Mouse (Mus musculus) midbrain, embryonic 15.5 days (tissue): ENCODE measurements around the gene C130073F10Rik. TPM values are rescaled to one million over a fixed set of nuclear protein-coding genes. Genes with fewer than 3 reads are reported as not detected.
"Not testable (repeated sequence)": the region's sequence is repeated elsewhere in the genome, so short reads cannot be mapped to it uniquely, and the experiment has no call there.

Experiments
- ATAC-seq: fragments of 200-750 bp; cut with Nextera tagmentation; replicated peaks from 2 replicates; pipeline ENCODE4 v1.8.0; 2017; ENCODE audit warnings: moderate TSS enrichment
- H3K27ac ChIP-seq: fragments of 300-500 bp; sonication (generic); 2 replicates; pipeline ENCODE4 v1.5.1; 2015; ENCODE audit warnings: mild to moderate bottlenecking, inconsistent platforms
- H3K27me3 ChIP-seq: fragments of 300-500 bp; sonication (generic); replicated peaks from 2 replicates; pipeline ENCODE4 v1.6.1; 2015; ENCODE audit warnings: inconsistent platforms
- H3K36me3 ChIP-seq: fragments of 300-500 bp; sonication (generic); replicated peaks from 2 replicates; pipeline ENCODE4 v1.6.1; 2015; ENCODE audit warnings: inconsistent platforms
- H3K4me1 ChIP-seq: fragments of 300-500 bp; sonication (generic); 2 replicates; pipeline ENCODE4 v1.6.1; 2015; ENCODE audit warnings: inconsistent platforms
- H3K4me2 ChIP-seq: fragments of 300-500 bp; sonication (generic); 2 replicates; pipeline ENCODE4 v1.6.1; 2015; ENCODE audit warnings: inconsistent platforms, mild to moderate bottlenecking, moderate library complexity
- H3K4me3 ChIP-seq: fragments of 300-500 bp; sonication (generic); 2 replicates; pipeline ENCODE4 v1.5.1; 2015; ENCODE audit warnings: mild to moderate bottlenecking, inconsistent platforms
- H3K9ac ChIP-seq: fragments of 300-500 bp; sonication (generic); 2 replicates; pipeline ENCODE4 v1.6.1; 2015; ENCODE audit warnings: mild to moderate bottlenecking, inconsistent platforms
- H3K9me3 ChIP-seq: fragments of 300-500 bp; sonication (generic); 2 replicates; pipeline ENCODE4 v1.6.1; 2016; ENCODE audit warnings: inconsistent platforms
- WGBS: fragments of 180-500 bp; shearing (Covaris S2); methylation state at CpG from one replicate; pipeline ENCODE4 v1.1.7; 2015; ENCODE audit warnings: mixed read lengths; 5-methylcytosine and 5-hydroxymethylcytosine counted together
- polyA plus RNA-seq: library from polyadenylated mRNA; unstranded; fragments of >200 nt; fragmentation: Nextera tagmentation; extraction: Ambion mirVana; gene quantifications from 2 replicates; pipeline ENCODE4 v1.2.1, GENCODE M21; 2015

The C130073F10Rik gene
- polyA plus RNA-seq = not detected in 2 replicates

DNA sequence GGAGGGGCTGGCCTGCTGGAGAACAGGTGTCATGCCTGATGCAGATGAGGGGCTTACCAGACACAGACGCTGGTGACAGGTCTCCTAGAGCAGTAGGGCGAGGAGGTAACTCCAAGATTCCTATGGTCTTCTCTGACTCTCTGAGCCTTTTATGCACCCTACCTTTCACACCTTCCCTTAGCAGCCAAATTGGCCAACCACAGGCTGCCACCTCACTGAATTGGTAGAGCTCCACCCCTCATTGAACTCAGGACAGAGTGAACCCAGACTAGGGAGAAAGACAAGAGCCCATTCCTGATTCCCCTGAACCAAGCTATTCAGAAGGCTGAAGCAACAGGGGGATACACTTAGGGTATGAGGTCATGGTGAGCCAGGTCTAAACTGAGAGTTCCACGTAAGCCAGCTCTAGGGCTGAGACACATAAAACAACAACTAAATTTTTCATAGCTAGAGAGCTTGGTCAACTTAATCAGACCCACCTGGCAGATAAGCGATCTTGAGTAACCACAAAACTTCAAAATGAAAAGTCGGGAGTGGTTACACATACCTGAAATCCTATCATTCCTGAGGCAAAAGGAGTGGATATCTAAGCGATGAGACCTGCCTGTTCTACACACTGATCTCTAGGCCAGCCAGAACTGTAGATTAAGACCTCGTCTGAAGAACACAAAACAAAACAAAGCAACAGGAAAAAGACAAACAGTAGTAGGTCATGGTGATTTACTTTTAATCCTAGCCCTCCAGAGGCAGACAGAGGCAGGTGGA is at the start of gene C130073F10Rik:
Gene C130073F10Rik, minus strand, starts transcription at position 134 of the 765 bp plus-strand sequence.
- Histone ChIP-seq H3K9ac (no peak within 1 kb of the TSS), H3K4me2 (no peak within 1 kb of the TSS), H3K27me3 (no peaks in the 10 kb centered on the region), H3K9me3 (no peaks in the 10 kb centered on the region), H3K4me3 (no peak within 1 kb of the TSS), H3K36me3 (no peaks in the 10 kb centered on the region), H3K27ac (no peak within 1 kb of the TSS), H3K4me1 (no peaks in the 10 kb centered on the region)
- 86% methylated on average over 7 of the region's 7 CpGs for WGBS
- ATAC-seq = no peak

DNA sequence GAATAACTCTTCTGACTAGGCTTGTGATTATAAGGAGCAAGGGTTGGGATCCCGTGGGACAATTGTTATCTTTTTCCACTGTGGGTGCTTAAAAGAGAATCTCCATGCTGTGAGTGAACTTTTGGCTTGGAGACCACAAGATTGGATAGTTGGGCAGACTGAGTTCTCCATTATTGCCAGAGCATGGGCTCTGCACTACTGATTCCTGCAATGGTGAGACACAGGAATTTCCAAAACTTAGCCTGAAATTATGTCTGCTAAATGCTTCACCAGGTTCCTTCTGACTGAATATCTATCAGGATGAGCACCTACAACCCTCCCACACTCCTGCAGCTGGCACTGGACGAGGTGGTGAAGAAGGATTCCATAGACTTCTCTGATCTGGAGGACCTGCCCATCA is 46.5 kb upstream of the C130073F10Rik start, which contains the start of gene Gm12794:
Gene Gm12794, plus strand, starts transcription at position 301 of the 400 bp plus-strand sequence.
- not testable (repeated sequence) for H3K9ac ChIP-seq, H3K9me3 ChIP-seq, H3K4me2 ChIP-seq, ATAC-seq, H3K36me3 ChIP-seq, H3K27ac ChIP-seq, H3K27me3 ChIP-seq, H3K4me3 ChIP-seq, H3K4me1 ChIP-seq
- WGBS = 80% methylated on average over 2 of the region's 2 CpGs

DNA sequence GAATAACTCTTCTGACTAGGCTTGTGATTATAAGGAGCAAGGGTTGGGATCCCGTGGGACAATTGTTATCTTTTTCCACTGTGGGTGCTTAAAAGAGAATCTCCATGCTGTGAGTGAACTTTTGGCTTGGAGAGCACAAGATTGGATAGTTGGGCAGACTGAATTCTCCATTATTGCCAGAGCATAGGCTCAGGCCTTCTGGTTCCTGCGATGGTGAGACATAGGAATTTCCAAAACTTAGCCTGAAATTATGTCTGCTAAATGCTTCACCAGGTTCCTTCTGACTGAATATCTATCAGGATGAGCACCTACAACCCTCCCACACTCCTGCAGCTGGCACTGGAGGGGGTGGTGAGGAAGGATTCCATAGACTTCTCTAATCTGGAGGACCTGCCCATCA is 15.2 kb upstream of the C130073F10Rik start, which contains the start of gene Gm12800:
Gene Gm12800, plus strand, starts transcription at position 301 of the 400 bp plus-strand sequence.
- H3K4me2 ChIP-seq, H3K4me3 ChIP-seq, H3K9ac ChIP-seq, ATAC-seq, H3K9me3 ChIP-seq, H3K27me3 ChIP-seq, H3K36me3 ChIP-seq, H3K4me1 ChIP-seq, H3K27ac ChIP-seq: not testable (repeated sequence)
- WGBS = 95% methylated on average over 2 of the region's 2 CpGs

DNA sequence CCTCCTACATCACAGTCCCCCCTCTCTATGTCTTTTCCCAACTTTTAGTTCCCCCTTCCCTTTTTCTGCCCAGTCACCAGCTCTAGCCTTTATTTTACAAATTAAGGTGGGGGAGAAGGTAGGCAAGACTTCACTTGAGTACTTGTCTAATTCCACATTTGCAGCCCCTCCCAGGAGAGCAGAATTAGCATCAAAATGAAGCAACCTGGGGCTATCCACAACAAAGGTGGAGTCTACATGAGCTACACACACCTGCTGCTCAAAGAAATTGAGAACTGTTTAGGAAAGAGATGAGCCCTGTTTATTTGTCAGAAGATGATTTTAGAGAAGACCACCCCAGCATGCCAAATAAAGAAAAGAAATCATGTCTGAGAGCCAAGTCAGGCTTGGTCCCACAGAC is 4.2 kb downstream of the C130073F10Rik start:
- no peaks in the 10 kb centered on the region for H3K27me3 ChIP-seq
- no peak overlapping the region for H3K4me3 ChIP-seq
- H3K9me3 ChIP-seq = no peaks in the 10 kb centered on the region
- H3K4me1 ChIP-seq = no peaks in the 10 kb centered on the region
- H3K36me3 ChIP-seq = no peaks in the 10 kb centered on the region
- H3K27ac ChIP-seq = no peak overlapping the region
- H3K9ac ChIP-seq = no peak overlapping the region
- ATAC-seq = no peak
- H3K4me2 ChIP-seq = no peak overlapping the region

DNA sequence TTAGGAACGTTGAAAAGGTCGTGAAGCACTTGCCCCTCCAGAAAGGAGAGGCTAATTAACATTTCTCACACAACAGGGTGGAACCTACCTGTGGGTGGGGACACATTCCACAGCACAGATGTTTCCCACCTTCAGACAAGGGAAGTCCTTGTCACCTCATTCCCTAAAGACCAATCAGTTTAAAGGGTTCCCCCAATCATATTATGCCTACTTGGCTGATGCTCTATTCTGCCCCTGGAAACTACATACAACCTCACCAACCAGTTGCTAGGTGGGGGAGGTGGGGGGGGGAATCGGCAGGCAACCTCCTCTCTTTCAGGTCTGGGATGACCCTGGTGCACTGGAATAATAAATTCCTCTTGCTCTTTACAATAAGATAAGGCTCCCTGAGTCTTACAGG is 9.9 kb downstream of the C130073F10Rik start:
- 55% methylated on average over 3 of the region's 3 CpGs for WGBS
- Histone ChIP-seq H3K9ac (no peak overlapping the region), H3K4me1 (no peaks in the 10 kb centered on the region), H3K9me3 (no peaks in the 10 kb centered on the region), H3K27me3 (no peaks in the 10 kb centered on the region), H3K4me3 (no peak overlapping the region), H3K4me2 (no peak overlapping the region), H3K27ac (no peak overlapping the region), H3K36me3 (no peaks in the 10 kb centered on the region)
- ATAC-seq = no peak

DNA sequence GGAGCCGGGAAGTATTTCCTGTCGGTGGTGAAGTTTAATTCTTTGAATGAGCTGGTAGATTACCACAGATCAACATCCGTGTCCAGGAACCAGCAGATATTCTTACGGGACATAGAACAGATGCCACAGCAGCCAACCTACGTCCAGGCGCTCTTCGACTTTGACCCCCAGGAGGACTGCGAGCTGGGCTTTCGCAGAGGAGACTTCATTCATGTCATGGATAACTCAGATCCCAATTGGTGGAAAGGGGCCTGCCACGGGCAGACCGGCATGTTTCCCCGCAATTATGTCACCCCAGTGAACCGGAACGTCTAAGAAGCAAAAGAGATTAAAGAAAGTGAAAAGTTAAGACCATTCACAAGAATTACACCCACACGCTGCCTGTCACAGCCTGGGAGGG is 17.9 kb downstream of the C130073F10Rik start:
- ATAC-seq, H3K27ac ChIP-seq, H3K36me3 ChIP-seq, H3K4me2 ChIP-seq, H3K9me3 ChIP-seq, H3K9ac ChIP-seq, H3K27me3 ChIP-seq, H3K4me1 ChIP-seq, H3K4me3 ChIP-seq: not testable (repeated sequence)
- 79% methylated on average over 15 of the region's 15 CpGs for WGBS

DNA sequence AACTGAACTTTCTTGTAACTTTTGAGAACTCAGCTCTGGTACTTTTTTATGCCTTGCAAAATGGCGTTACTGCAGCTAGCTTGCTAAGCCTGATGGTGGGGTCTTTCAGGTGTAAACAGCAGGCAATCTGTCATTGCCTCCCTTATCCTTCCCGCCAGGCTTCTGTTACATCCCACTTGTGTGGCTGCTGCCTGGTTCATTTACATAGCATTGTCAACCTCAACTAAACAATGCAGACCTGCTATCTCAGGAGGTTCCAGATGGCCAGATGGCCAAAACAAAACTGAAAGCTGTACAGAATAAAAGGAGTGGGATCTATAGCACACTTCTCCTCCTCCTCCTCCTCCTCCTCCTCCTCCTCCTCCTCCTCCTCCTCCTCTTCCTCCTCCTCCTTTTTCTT is 21.6 kb downstream of the C130073F10Rik start:
- H3K4me2 ChIP-seq, H3K4me3 ChIP-seq, H3K4me1 ChIP-seq, H3K9ac ChIP-seq, H3K36me3 ChIP-seq, ATAC-seq, H3K27me3 ChIP-seq, H3K27ac ChIP-seq, H3K9me3 ChIP-seq: not testable (repeated sequence)
- WGBS = 82% methylated on average over 2 of the region's 2 CpGs

DNA sequence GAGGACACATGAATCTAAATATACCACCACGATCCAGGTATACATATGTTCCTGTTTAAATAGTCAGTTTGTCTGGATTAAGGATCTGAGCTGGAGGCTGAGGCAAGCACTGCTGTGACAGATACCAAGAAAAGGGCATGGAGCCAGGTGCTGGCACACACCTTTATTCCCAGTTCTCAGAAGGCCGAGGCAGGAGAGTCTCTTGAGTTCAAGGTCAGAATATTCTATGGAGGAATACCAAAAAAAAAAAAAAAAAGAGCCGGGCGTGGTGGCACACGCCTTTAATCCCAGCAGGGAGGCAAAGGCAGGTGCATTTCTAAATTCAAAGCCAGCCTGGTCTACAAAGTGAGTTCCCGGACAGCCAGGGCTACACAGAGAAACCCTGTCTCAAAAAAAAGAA is 31.3 kb downstream of the C130073F10Rik start:
- no peak overlapping the region for H3K4me3 ChIP-seq
- no peak overlapping the region for H3K9ac ChIP-seq
- no peaks in the 10 kb centered on the region for H3K36me3 ChIP-seq
- H3K4me1 ChIP-seq = no peaks in the 10 kb centered on the region
- no peak for ATAC-seq
- 92% methylated on average over 6 of the region's 6 CpGs for WGBS
- no peaks in the 10 kb centered on the region for H3K27me3 ChIP-seq
- H3K27ac ChIP-seq = no peak overlapping the region
- H3K9me3 ChIP-seq = no peaks in the 10 kb centered on the region
- no peak overlapping the region for H3K4me2 ChIP-seq

DNA sequence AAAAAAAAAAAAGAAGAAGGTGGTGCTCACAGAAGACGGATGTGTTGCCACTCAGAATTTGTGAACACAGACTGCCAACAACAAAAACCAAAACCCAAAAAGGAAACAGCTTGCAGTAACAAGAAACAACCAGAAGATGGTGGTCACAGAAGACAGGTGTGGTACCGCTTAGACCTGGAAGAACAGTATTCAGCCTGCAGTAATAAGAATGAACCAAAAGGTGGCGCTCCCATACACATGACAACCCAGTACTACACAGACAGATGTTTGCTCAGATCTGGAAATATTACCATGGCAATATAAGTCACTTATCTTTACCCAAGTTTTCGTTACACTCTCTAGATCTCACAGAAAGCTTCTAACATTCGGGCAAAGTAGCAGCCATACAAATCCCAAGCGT is 32.7 kb downstream of the C130073F10Rik start:
- H3K4me2 ChIP-seq = no peak overlapping the region
- H3K27ac ChIP-seq = no peak overlapping the region
- no peaks in the 10 kb centered on the region for H3K27me3 ChIP-seq
- no peaks in the 10 kb centered on the region for H3K9me3 ChIP-seq
- no peak overlapping the region for H3K4me3 ChIP-seq
- ATAC-seq = no peak
- H3K36me3 ChIP-seq = no peaks in the 10 kb centered on the region
- 51% methylated on average over 6 of the region's 6 CpGs for WGBS
- no peaks in the 10 kb centered on the region for H3K4me1 ChIP-seq
- H3K9ac ChIP-seq = no peak overlapping the region

DNA sequence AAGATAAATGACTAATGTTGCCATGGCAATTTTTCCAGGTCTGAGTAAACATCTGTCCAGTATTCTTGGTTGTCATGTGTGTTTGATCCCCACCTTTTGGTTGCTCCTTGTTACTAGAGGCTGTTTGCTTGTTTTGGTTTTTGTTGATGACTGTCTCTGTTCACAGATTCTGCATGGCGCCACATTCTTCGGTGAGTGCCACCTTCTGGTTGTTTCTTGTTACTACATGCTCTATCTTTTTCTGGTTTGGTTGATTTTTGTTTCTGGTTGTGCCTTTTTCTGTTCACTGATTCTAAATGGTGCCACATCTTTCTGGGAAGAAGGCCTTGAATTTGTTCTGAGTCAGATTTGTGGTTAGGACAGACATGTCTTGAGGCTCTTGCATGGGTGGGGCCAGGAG is 42.7 kb downstream of the C130073F10Rik start:
- no peaks in the 10 kb centered on the region for H3K9me3 ChIP-seq

DNA sequence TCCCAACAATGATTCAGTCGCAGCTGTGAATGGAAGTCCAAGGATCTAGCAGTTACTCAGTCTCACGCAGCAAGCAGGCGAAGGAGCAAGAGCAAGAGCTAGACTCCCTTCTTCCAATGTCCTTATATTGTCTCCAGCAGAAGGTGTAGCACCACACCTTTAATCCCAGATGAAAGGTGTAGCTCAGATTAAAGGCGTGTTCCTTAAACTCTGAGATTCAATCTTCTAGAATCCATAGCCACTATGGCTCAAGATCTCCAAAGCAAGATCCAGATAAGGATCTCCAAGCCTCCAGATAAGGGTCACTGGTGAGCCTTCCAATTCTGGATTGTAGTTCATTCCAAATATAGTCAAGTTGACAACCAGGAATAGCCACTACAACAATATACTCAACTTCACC is 49.7 kb downstream of the C130073F10Rik start, which contains the start of gene B020004J07Rik:
Gene B020004J07Rik, minus strand, starts transcription at position 101 of the 400 bp plus-strand sequence.
- WGBS = 92% methylated on average over 4 of the region's 4 CpGs
- not testable (repeated sequence) for H3K9ac ChIP-seq, H3K9me3 ChIP-seq, H3K27ac ChIP-seq, H3K4me1 ChIP-seq, H3K4me2 ChIP-seq, H3K36me3 ChIP-seq, H3K4me3 ChIP-seq, H3K27me3 ChIP-seq, ATAC-seq

More for the DNA sequence above, 42.7 kb downstream of the C130073F10Rik start:
- no peak overlapping the region for H3K27ac ChIP-seq
- no peaks in the 10 kb centered on the region for H3K27me3 ChIP-seq
- 58% methylated on average over 2 of the region's 2 CpGs for WGBS
- ATAC-seq = no peak
- no peaks in the 10 kb centered on the region for H3K36me3 ChIP-seq
- H3K4me3 ChIP-seq = no peak overlapping the region
- H3K4me1 ChIP-seq = no peaks in the 10 kb centered on the region
- no peak overlapping the region for H3K4me2 ChIP-seq
- H3K9ac ChIP-seq = no peak overlapping the region
